Mouse (Mus musculus) testis, postnatal 10 days (tissue): ENCODE measurements at regions not wholly inside any gene's neighbourhood (a gene's known extent, or its start where the extent isn't known, plus 50 kb on each side); places are given as distances from the start of the nearest gene placed in this dataset.

ENCODE experiments used
- DNase-seq: peaks from one replicate; pipeline ENCODE4 v3.0.0; 2021; ENCODE audit warnings: low spot score

DNA sequence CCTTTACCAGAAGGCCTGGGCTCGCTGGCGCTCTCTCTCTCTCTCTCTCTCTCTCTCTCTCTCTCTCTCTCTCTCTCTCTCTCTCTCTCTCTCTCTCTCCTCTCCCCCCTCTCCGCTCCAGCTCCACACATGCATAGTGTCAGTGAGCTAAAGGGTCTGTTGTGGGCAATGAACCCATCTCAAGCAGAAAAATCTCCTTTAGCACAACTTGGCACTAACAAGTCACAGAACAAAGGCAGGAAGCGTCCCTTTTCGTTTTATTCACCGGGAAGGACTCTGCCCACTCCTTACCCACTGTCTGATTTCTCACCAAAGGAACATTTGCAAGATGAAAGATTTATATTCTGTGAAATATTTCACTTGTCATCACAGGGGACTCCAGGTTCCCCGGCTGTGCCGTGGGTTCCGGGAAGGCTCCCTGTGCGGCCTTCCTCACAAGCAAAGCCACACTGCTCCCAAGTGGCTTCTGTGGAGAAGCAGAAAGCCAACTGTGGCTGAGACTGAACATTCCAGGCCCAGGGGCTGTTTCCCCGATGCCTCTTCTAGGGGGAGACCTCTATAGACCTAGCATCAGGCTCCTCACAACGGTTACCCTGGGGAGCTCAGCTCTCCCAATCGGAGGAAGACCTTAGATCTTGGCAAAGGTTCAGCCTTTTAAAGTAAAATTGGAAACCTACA, 253.2 kb upstream of the Spred2 start:
- peak; percentile 46 for DNase-seq

DNA sequence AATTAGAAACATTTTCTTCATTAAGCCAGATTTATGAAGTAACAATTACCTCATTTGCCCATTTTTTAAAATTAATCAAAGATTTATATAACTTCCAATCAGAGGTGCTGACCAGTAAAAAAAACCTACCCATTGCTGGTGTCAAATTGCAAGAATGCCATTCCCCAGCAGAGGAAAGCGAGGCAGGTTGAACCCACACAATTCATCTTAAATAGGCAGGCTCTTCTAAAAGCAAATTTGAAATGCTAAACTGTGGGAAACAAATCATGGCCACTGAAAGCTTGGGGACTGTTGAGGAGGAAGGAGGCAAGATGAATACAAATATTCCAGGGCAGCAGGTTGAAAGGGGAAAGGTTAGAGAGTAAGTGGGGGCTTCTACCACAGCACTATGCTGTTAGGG, 251.2 kb upstream of the Spred2 start:
- DNase-seq = no peak

DNA sequence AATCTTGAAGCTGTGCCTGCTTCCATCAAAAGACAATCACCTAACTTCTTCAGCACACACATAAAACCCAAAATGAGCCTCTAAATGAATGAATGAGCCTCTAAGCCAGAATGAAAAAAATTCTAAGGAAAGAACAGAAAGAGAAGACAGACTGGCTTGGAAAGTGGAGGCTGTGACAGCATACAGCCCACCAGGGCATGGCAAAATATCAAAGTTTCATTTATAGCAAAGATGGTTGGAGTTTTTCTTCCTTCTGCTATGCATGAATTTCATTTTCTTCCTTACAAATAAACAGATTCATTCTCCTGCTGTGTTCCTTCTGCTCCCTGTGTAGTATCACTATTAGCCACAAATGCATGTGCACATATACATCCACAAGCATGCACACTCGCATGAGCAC, 247.7 kb upstream of the Spred2 start:
- DNase-seq = no peak

DNA sequence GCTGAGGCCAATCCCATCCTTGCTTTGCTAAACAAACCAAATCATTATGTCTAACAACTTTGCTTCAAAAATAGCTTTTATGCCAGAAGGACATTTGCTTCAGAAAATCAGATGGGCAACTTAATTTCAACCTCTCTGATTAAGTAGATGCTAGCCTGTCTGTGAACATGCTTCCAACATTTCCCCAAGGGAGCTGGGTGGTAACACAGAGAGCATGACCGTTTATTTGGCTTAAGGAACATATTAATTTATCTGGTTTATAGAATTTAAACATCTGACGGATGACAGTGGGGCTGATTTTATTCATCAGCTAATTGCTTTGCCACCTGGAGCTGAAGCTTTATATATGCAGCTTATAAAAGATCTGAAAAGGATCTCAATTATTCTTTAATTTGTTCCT, 245.1 kb upstream of the Spred2 start:
- DNase-seq = no peak

DNA sequence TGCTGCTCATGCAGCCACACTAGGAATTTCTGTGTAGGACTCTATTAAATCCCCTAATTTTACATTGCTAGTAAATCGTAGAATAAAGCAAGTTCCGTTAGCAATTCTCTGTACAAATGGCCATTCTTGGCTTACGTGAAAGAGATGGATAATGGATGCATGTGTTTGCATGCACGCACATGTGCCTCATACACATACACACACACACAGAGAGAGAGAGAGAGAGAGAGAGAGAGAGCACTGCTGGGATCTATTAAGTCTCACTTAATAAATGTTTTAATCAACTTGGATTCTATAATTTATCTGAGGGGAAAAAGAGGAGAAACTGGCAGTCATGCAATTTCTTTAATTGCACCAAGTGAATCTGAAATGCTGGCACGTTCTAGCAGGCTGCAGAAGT, 244.5 kb upstream of the Spred2 start:
- DNase-seq = no peak

DNA sequence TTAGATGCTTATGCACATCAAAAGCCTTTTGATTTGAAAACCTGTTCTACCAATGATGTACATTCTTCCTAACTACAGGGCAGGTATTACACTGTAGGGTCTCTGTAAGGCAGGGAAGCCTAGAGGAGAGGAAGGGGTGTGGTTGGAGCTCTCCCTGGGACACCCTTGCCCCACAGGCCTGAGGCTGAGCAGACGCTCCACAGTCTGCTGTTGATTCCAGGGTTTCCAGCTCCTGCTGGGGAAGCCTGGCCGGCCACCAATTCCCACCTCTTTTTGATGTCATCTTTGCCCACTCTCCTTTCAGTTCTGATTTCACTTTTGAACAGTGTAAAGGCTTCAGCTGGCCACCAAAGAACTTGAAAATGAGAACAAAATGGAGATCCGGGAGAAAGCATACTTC, 223.0 kb upstream of the Spred2 start:
- no peak for DNase-seq

DNA sequence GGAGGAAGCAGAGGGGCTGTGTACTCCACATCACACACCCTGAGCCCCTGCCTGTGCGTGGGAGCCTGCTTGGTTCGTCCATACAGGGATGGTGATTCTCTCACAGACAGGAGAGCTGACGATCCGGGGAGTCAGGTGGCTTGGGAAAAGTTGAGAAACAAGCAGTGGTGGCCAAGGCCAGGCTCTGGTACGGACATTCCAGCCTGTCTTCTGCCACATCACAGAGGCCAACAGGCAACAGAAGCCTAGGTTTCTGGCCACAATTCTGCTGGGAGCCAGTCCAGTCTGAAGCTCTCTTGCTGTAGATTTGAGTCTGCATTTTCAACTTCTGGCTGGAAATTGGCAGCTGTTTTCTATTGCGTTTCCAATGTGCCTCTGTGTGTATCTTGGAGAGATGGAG, 215.4 kb upstream of the Spred2 start:
- no peak for DNase-seq

DNA sequence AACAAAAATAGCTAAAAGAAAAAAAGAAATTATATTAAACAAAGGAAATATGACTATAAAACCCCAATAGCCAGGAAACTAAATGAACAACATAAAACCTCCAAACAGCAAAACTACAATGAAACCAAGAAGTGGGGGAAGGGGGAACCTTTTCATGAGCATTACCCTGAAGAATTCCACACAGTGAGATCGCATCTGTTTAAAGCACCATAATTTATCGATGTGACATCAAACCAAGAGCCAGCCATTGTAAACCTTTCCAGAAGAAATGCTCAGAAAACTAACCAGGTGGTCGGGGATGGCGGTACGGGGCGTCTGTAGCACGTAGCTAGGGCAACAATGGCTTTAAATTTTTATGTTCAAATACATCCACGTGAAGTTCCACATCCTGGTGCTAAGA, 214.8 kb upstream of the Spred2 start:
- DNase-seq = no peak

DNA sequence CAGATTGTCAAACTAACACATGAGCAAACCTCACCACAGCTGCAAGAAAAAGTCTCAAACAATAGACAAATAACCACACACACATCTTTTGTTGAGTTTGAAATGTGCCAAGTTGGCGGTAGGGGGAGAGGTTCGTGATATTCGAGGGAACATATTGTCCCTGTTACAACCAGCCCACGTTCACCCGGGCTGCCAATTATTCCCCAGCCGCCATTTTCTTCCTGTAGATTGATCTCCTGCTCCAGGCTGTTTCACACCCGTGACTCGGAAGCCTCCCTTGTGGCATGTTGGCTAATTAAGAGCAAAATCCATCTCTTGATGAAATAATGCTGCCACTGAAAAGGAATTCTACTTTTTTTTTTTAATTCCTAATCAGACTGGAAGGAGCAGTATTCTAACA, 211.1 kb upstream of the Spred2 start:
- no peak for DNase-seq

DNA sequence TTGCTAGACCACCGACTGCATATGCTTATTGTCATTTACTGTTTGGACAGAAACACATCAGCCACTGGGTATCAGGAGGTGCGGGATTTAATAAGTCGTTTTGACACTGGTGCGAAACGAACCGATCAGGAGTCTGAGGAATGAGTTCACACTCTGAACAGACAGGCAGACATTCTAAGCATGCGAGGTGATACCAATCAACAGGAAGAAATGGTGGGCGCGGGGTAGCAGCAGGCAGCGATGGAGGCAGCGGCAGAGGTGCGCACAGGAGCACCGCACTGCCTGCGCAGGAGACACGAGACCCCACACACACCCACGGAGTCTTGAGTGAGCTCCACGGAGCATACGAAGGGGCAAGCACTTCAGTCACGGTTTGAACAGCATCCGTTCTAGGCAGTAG, 210.6 kb upstream of the Spred2 start:
- no peak for DNase-seq

DNA sequence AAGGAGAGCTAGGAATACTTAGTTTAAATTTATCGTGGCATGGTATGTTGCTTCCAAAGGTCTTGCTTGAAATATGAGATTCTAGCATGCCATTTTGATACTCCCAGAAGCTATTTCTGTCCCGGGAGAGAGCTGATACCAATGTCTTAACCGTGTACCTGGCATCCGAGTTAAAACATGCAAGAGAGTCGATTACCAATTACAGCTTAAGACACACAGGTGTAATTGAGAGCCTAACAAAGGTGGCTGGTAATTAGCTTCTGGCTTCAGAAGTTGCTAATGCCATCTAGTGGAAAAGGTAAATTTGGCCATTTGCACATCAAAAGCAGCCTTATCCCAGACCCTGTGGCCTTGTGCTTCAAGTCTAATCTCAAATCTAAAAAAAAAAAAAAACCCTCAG, 210.0 kb upstream of the Spred2 start:
- DNase-seq = no peak

DNA sequence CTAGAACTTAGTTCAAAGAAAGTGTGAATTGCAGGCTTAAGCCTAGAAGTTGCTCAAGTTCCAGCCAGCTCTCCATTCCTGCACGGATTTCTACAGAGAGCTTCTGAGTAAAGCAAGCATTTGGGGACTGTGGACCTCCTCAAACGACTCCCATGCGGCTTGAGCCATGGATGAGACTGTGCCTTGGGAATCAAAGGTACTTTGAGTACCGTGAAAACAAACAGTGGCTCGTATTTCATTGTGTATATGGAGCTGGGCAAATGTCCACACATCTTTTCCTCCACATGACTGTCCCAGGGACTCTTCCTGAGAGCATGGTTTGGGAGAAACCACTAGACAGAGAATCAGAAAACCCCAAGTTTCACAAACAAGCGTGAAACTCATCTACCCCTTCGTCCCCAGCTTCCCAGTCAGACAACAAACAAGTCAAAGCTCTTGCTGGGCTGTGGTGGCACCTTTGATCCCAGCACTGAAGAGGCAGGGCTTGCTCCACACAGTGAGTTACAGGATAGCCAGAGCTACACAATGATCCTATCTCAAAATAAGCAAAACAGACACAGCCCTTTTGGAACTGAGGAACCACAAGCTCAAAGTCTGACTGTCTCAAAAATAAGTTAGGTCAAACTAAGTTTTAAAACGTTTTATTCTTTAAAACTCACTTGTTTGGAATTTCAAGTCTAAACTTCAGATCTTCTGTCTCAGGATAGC, 209.1 kb upstream of the Spred2 start:
- no peak for DNase-seq

DNA sequence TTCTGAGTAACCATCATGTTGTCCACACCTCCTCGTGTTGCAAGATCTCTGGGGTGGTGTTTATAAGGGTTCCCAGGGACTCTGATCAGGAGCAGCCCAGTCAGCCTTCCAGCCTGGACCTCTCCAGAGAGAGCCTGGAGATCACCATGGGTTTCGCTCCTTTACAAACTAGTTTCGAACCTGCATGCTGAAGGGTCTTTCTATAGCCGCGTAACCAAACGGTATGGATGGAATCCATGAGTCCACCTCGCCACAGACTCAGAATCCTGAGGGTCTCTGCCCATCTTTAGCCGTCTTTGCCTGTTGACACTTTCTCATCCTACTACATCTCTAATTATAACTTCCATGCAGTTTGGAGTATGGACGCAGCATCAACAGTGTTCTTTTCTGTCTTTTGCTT, 206.0 kb upstream of the Spred2 start:
- DNase-seq = no peak

DNA sequence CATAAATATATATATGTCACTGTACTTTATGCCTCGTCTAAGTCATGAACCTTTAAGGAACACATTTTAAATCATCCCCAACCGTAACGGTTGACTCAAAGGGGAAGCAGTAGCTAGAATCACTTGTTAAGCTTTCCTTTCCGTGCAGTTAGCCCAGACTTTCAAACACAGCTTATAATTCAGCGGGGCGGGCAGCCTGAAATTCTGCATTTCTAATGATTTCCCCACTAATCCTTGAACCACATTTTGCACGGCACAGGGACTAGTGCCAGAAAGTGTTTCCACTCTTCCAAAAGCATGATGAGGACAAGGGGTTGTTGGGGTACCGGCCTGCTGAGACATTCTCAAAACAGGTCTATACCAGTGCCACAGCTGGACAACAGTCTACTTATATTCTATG, 195.1 kb upstream of the Spred2 start:
- no peak for DNase-seq

DNA sequence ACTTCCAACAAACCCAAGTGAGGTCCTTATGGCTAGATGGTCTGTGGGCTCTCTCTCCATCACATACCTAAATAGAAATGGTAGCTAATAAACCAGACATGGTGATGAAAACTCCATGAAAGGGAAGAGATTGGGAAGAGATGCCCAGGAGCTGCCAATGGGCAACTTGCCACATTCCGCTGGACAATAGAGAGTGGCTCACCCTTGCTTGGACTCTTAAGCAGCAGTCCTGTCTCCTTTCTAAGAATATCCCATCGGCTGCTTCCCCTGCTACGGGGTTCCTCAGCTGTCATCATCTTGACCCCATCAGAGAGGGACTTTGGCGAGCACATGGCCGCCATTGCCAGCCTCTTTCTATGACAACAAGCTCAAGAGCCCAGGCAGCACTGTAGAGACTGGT, 193.4 kb upstream of the Spred2 start:
- no peak for DNase-seq

DNA sequence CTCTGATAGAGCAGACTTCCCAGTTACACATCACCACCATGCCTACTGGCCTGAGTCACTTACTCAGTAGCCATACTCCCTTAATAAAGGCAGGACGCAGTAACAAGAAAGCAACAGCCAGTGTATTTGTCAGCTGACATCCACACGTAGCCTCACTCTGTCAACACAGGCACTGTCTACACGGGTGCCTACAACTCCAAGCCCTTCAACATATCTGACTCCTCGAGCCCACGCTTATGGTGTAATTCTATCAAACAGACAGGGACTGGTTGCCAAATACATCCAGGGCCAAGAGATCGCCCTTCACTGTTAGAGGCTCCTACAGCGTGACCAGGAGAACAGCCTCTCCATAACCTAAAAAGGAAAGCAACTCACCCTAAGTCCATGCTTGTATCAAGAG, 188.1 kb upstream of the Spred2 start:
- DNase-seq = no peak

DNA sequence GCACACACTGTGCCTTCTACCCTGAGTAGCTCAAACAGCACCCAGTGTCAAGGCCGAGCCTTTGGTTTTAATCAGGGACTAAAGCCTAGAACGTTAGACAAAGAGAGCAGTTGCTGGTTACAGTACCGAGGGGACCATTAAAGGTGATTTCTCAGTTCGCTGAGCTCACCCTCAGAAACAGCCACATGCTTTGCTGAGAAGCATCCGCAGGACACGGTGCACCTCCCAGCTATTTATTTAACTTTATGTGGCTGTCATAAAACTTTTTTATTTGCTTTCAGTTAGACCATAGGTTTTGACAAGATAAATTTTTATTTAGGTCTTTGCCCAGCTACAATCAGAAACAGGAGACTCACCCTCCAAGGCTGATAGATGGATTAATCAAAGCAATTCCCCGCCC, 187.2 kb upstream of the Spred2 start:
- DNase-seq = no peak

DNA sequence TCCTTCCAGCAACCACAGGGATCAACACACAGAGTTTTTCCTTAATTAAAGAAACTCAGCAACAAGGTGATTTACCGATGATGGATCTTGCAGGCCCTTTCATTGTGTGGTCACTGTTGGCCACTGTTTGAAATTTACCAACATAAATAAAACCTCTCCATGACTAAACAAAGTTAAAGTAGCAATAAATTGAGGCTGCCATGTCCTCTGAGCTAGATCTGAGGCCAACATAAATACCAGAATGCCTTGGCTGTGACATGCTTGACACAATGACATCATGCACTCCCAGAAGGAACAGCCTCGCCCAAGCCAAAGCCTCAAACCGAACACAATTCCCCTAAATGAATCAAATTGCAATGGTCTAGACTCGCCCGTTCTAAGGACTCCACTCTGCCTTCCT, 186.8 kb upstream of the Spred2 start:
- DNase-seq = no peak

DNA sequence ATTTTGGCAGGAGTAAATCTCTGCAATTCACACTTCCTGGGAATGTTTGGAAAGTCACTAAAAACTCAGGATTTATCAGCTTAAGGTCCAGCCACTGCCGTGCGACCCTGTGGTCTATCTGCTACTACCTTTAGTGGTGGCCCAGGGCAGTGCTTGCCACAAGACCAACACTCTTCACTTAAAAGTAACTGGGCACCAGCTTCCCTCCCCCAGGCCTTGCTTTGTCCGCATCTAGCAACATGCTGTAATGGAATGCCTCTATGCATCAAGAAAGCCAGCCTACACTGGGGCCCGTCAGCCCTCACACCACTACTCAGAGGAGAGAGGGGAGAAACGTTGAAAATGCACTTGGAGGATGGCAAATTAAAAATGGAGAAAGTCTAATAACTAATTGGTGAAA, 186.4 kb upstream of the Spred2 start:
- no peak for DNase-seq

DNA sequence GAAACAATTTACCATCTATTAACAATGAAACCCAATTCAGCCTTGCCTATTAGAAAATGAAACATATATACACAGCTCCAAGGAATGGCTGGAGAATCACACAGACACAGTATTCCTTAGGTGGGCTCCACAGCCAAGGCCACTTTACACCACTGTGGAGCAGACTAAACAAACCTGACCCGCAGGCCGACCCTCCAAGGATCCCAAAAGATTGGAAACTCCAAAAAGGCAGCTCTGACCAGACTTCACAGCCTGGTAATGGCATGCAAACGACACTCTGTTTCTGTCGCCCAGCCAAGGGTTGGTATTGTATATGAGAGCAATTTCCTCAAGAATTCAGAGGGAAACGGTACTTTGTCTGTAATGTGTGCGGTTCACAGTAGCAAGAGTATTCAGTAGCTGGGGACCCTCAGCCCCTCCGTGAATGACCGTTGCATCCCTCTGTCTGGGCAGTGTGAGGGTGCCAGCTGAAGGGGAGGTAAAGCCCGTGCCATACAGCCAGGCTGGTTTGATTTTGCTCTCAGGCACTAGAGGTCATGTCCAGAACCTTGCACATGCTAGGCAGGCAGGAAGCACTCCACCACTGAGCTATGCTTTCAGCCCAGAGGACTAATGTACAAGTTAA, 184.5 kb upstream of the Spred2 start:
- no peak for DNase-seq

DNA sequence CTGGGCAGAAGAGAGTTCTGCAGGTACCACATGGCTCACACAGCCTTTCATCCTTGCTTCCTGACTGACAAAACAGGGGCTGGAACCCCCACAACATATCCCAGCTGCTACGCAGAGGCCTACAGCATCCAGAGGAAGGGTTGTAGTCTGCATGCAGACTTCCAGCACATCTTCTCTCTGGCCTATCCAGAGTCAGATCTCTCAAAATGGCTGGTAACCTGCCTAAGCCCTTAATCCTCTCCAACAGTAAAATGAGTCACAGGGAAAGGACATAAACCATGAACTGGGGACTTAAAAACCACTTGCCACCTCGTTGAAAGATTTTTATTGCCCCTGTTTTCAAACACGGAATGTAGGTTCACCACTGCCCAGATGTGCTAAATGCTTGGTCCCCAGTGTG, 183.6 kb upstream of the Spred2 start:
- DNase-seq = no peak

DNA sequence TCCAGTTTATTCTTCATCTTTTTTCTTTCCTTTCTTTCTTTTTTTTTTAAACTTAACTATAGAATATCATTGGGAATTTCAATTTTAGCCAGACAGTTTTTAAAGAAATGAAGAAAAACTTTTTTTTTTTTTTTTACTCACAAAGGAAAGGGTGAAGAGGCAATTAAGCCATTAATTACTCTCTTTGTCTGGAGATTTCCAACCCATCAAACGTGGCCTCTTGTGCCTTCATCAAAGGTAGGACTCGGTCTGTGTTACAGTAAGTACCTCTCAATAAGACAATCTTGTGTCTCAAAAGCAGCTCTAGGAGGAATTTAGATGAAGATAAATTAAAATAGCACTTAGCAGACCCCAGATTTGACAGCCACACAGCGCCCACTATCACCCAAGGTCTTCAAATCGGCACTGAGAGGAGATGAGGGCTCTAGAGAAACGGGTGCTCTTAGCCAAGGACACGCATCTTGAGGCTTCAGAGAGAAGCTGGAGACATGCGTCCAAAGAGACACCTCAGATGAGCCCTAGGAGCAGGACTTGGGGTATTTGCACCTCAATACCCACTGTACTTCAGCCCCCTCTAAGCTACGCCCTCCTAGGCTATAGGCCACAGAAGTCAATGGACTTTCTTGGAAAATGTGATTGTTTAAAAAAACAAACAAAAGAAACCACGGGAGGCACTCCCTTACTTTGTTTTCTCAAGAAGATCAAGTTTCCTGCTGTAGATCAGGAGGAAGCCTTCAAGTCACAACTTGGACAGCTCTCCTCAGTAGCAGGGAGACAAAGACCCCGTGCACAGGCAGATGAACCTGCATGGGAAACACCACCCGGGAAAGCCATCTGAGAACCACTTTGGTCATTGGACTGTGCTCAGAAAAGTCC, 176.8 kb upstream of the Spred2 start:
- no peak for DNase-seq
